Mouse (Mus musculus) liver, embryonic 14.5 days (tissue): ENCODE results near the gene Pdcd6ip.
A peak's percentile ranks its signal among the peaks of the same experiment; 100 is the strongest.

ENCODE experiments used
- CTCF ChIP-seq: IDR thresholded peaks from 2 replicates; pipeline ENCODE4 v1.5.1; 2016; ENCODE audit warnings: antibody characterized with exemption, low read depth, control low read depth
- EP300 ChIP-seq: IDR thresholded peaks from 2 replicates; pipeline ENCODE4 v1.6.1; 2016; ENCODE audit warnings: antibody characterized with exemption, low read depth

DNA sequence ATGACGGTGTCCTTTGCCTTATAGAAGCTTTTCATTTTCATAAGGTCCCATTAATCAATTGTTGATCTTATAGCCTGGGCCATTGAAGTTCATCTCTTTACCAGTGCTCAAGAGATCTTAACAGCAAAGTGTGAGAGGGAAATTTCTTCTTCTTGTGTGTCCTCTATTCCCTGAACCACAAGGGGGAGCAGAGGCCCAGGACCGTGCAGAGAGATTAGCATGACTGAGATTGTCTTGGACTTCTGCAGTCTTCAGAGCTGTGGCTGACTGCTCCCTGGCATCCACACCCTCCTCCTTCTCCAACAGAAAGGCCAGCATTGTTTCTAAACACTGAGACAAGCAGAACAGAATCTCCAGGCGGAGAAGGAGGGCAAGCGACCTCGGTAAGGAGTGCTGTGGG lies 11.0 kb upstream of the Pdcd6ip start:
- TF ChIP-seq CTCF, result peak; percentile 65
- no peak for TF ChIP-seq EP300
